ENCODE assay signal across 9 mouse cellular contexts in genomic region chr8:104629306-104630110, GRCm38 (mm10). TPM values are rescaled to one million over a fixed set of nuclear protein-coding genes. Genes with fewer than 3 reads are reported as not detected.
DNase-seq lines count a peak whose midpoint lies in the region; ATAC-seq and TF ChIP-seq lines count a peak whose summit lies in the region.
"Had no signal": no experiment of that assay in that cellular context is flagged by ENCODE, and none has a peak within 500 bp of the region (broad histone marks: within the 10 kb centered on the region; RNA-seq: fewer than 3 reads in every experiment).

No protein-coding gene starts in this region.

- no peaks in the 10 kb centered on the region for H3K36me3 ChIP-seq in midbrain, postnatal 0 days (ENCODE audit: insufficient read depth, low read length)
- no peaks in the 10 kb centered on the region for H3K36me3 ChIP-seq in midbrain, embryonic 16.5 days (ENCODE audit: control insufficient read depth, insufficient read depth, low read length)
- no peaks in the 10 kb centered on the region for H3K36me3 ChIP-seq in hindbrain, embryonic 16.5 days (ENCODE audit: control insufficient read depth, insufficient read depth, low read length)

- 77% methylated on average over 22 of the region's 22 CpGs for whole genome bisulfite sequencing in midbrain, postnatal 0 days
- WGBS in midbrain, embryonic 16.5 days = 81% methylated on average over 22 of the region's 22 CpGs
- 78% methylated on average over 22 of the region's 22 CpGs for WGBS in hindbrain, embryonic 16.5 days

- no peak overlapping the region for H3K9ac ChIP-seq in midbrain, postnatal 0 days (replicated peaks; ENCODE audit: low read length, poor library complexity, severe bottlenecking)
- H3K9ac ChIP-seq in midbrain, embryonic 16.5 days (ENCODE audit: low read depth, low read length) = no peak overlapping the region
- no peak overlapping the region for H3K9ac ChIP-seq in hindbrain, embryonic 16.5 days (ENCODE audit: low read depth, low read length)

- no peak overlapping the region for H3K27ac ChIP-seq in midbrain, postnatal 0 days (ENCODE audit: low read depth, low read length)
- no peak overlapping the region for H3K27ac ChIP-seq in midbrain, embryonic 16.5 days (ENCODE audit: low read length)
- H3K27ac ChIP-seq in hindbrain, embryonic 16.5 days (ENCODE audit: low read depth, low read length) = no peak overlapping the region

- H3K4me1 ChIP-seq in midbrain, postnatal 0 days (ENCODE audit: insufficient read depth, low read length) = peaks cover 11% of the 10 kb centered on the region
- H3K4me1 ChIP-seq in midbrain, embryonic 16.5 days (ENCODE audit: control insufficient read depth, insufficient read depth, low read length) = peaks cover 15% of the 10 kb centered on the region
- peaks cover 7% of the 10 kb centered on the region for H3K4me1 ChIP-seq in hindbrain, embryonic 16.5 days (ENCODE audit: control insufficient read depth, insufficient read depth, low read depth, low read length)

- no peak for ATAC-seq in midbrain, postnatal 0 days (ENCODE audit: low FRiP score)
- no peak for ATAC-seq in midbrain, embryonic 16.5 days
- ATAC-seq in hindbrain, embryonic 16.5 days = no peak
- no peak for ATAC-seq in monocyte, adult 5-6 weeks (replicated peaks; ENCODE audit: insufficient number of reproducible peaks, low FRiP score, low TSS enrichment, poor library complexity, severe bottlenecking)

- H3K4me2 ChIP-seq in midbrain, postnatal 0 days (ENCODE audit: low read depth, low read length, poor library complexity, severe bottlenecking) = no peak overlapping the region; the same call in 1 of the 2 replicates
- H3K4me2 ChIP-seq in midbrain, embryonic 16.5 days (ENCODE audit: low read length) = no peak overlapping the region
- no peak overlapping the region for H3K4me2 ChIP-seq in hindbrain, embryonic 16.5 days (ENCODE audit: low read length)

- H3K4me3 ChIP-seq in midbrain, postnatal 0 days (ENCODE audit: low read depth, low read length) = no peak overlapping the region
- no peak overlapping the region for H3K4me3 ChIP-seq in midbrain, embryonic 16.5 days (ENCODE audit: low read depth, low read length)
- H3K4me3 ChIP-seq in hindbrain, embryonic 16.5 days (ENCODE audit: low read length) = no peak overlapping the region; the same call in 1 of the 2 replicates
- H3K4me3 ChIP-seq: erythroblast, embryonic 14.5 days had no signal

- peak; percentile 5 for DNase-seq in midbrain, postnatal 0 days (ENCODE audit: low spot score)
- peak; percentile 34 to 57 for DNase-seq in gastrocnemius, adult 8-10 months (ENCODE audit: low spot score in 2 of 2)
- DNase-seq in kidney, adult 18-20 months = peak; percentile 67
- peak; percentile 44 to 63 for DNase-seq in lung, postnatal 4 days
- no peak for DNase-seq in embryo, embryonic 9.5 days (ENCODE audit: extremely low spot score)

- no peaks in the 10 kb centered on the region for H3K9me3 ChIP-seq in midbrain, postnatal 0 days (ENCODE audit: low read length)
- no peaks in the 10 kb centered on the region for H3K9me3 ChIP-seq in midbrain, embryonic 16.5 days (replicated peaks; ENCODE audit: control insufficient read depth, low read length, poor library complexity, severe bottlenecking)
- H3K9me3 ChIP-seq in hindbrain, embryonic 16.5 days (ENCODE audit: control insufficient read depth, low read length) = no peaks in the 10 kb centered on the region

- TF ChIP-seq CTCF in midbrain, postnatal 0 days (IDR thresholded peaks at IDR 0.05) = no peak

- peaks cover 4% of the 10 kb centered on the region; the same call in 1 of the 2 replicates for H3K27me3 ChIP-seq in midbrain, postnatal 0 days (ENCODE audit: insufficient read depth, low read length)
- peaks cover 9% of the 10 kb centered on the region for H3K27me3 ChIP-seq in midbrain, embryonic 16.5 days (ENCODE audit: control insufficient read depth, insufficient read depth, low read depth, low read length)
- peaks cover 13% of the 10 kb centered on the region for H3K27me3 ChIP-seq in hindbrain, embryonic 16.5 days (replicated peaks; ENCODE audit: control insufficient read depth, insufficient read depth, low read length)

RNA-seq across cellular contexts. Expression of gene Rrad, which starts 1.6 kb away (rescaled TPM):
- total RNA-seq in midbrain, postnatal 0 days (2014; rRNA removed) = 3.0 and 3.5 TPM in 2 replicates
- polyA plus RNA-seq in midbrain, postnatal 0 days (2015; fragmentation: Nextera tagmentation; extraction: Ambion mirVana) = 3.3 and 3.4 TPM in 2 replicates
- polyA plus RNA-seq in midbrain, embryonic 16.5 days (2015; fragmentation: Nextera tagmentation; extraction: Ambion mirVana) = 2.9 and 3.2 TPM in 2 replicates
- total RNA-seq in gastrocnemius, adult 8-10 months (2022) = 1 to 10 TPM; 3.7 to 9.5 (median 5.0) TPM
- polyA plus RNA-seq in hindbrain, embryonic 16.5 days (2015; fragmentation: Nextera tagmentation; extraction: Ambion mirVana) = 3.0 and 4.8 TPM in 2 replicates
- 12.6 to 19.0 TPM (median 14.8 TPM) in 3 replicates for total RNA-seq in monocyte, adult 5-6 weeks (2017)

RNA-seq across cellular contexts. Expression of gene Cdh16, which starts 5.3 kb away (rescaled TPM):
- not detected in 2 replicates for total RNA-seq in midbrain, postnatal 0 days (2014; rRNA removed)
- polyA plus RNA-seq in midbrain, postnatal 0 days (2015; fragmentation: Nextera tagmentation; extraction: Ambion mirVana) = not detected in 2 replicates
- polyA plus RNA-seq in midbrain, embryonic 16.5 days (2015; fragmentation: Nextera tagmentation; extraction: Ambion mirVana) = not detected in 2 replicates
- total RNA-seq in gastrocnemius, adult 8-10 months (2022) = under 1 TPM in 1 of 4 experiments, not detected in 3; 0.47 TPM
- polyA plus RNA-seq in hindbrain, embryonic 16.5 days (2015; fragmentation: Nextera tagmentation; extraction: Ambion mirVana) = 0.21 TPM in 1 of 2 replicates, not detected in the other
- not detected in 3 replicates for total RNA-seq in monocyte, adult 5-6 weeks (2017)
- polyA plus RNA-seq: erythroblast, embryonic 14.5 days had no signal

RNA-seq across cellular contexts. Expression of gene Ciao2b, which starts 12.3 kb away (rescaled TPM):
- 60.6 and 84.0 TPM in 2 replicates for total RNA-seq in midbrain, postnatal 0 days (2014; rRNA removed)
- polyA plus RNA-seq in midbrain, postnatal 0 days (2015; fragmentation: Nextera tagmentation; extraction: Ambion mirVana) = 108 and 113 TPM in 2 replicates
- polyA plus RNA-seq in midbrain, embryonic 16.5 days (2015; fragmentation: Nextera tagmentation; extraction: Ambion mirVana) = 123 and 129 TPM in 2 replicates
- total RNA-seq in gastrocnemius, adult 8-10 months (2022) = 10 to 100 TPM; 36.1 to 46.5 (median 41.2) TPM
- 124 and 136 TPM in 2 replicates for polyA plus RNA-seq in hindbrain, embryonic 16.5 days (2015; fragmentation: Nextera tagmentation; extraction: Ambion mirVana)
- total RNA-seq in monocyte, adult 5-6 weeks (2017) = 20.6 to 41.4 TPM (median 36.8 TPM) in 3 replicates

RNA-seq across cellular contexts. Expression of gene Pdp2, which starts 38.3 kb away (rescaled TPM):
- 12.1 and 16.0 TPM in 2 replicates for total RNA-seq in midbrain, postnatal 0 days (2014; rRNA removed)
- 16.9 and 18.0 TPM in 2 replicates for polyA plus RNA-seq in midbrain, postnatal 0 days (2015; fragmentation: Nextera tagmentation; extraction: Ambion mirVana)
- 23.5 and 25.7 TPM in 2 replicates for polyA plus RNA-seq in midbrain, embryonic 16.5 days (2015; fragmentation: Nextera tagmentation; extraction: Ambion mirVana)
- total RNA-seq in gastrocnemius, adult 8-10 months (2022) = 1 to 10 TPM; 2.0 to 4.6 (median 4.4) TPM
- 20.1 and 20.5 TPM in 2 replicates for polyA plus RNA-seq in hindbrain, embryonic 16.5 days (2015; fragmentation: Nextera tagmentation; extraction: Ambion mirVana)
- 3.4 to 6.1 TPM (median 5.0 TPM) in 3 replicates for total RNA-seq in monocyte, adult 5-6 weeks (2017)
